Mouse (Mus musculus) testis, postnatal 14 days (tissue): Measurements from ENCODE around the gene Olfr12.

Source experiments
- DNase-seq: peaks from one replicate; pipeline ENCODE4 v3.0.0; 2021; ENCODE audit warnings: low spot score

Gene Olfr12

GRCm38 (mm10) chr1:92617488-92617887 lies at the start of gene Olfr12:
Olfr12 (plus strand) TSS chr1:92617788.
- DNase-seq: no peak

GRCm38 (mm10) chr1:92571022-92571421 lies 46.6 kb upstream of the Olfr12 start, which contains the start of gene Olfr1413:
Olfr1413 (plus strand) TSS chr1:92571322.
- DNase-seq: no peak

- DNase-seq: no peak
Measured at GRCm38 (mm10) chr1:92585479-92585878, 32.1 kb upstream of the Olfr12 start, which contains the start of gene Olfr1412. Olfr1412 (plus strand) TSS chr1:92585779.

- no peak for DNase-seq
Measured at GRCm38 (mm10) chr1:92594111-92594510, 23.5 kb upstream of the Olfr12 start, which contains the start of gene Olfr1411. Olfr1411 (plus strand) TSS chr1:92594411.

- DNase-seq: no peak
Measured at GRCm38 (mm10) chr1:92596019-92596418, 21.6 kb upstream of the Olfr12 start.

GRCm38 (mm10) chr1:92605482-92605881 lies 12.1 kb upstream of the Olfr12 start, which contains the start of gene Olfr1410:
Olfr1410 (plus strand) TSS chr1:92605782.
- DNase-seq: no peak

GRCm38 (mm10) chr1:92607711-92608110 lies 9.9 kb upstream of the Olfr12 start:
- no peak for DNase-seq

GRCm38 (mm10) chr1:92611008-92611407 lies 6.6 kb upstream of the Olfr12 start:
- peak; percentile 19 for DNase-seq

- no peak for DNase-seq
Measured at GRCm38 (mm10) chr1:92613175-92613574, 4.4 kb upstream of the Olfr12 start.

- DNase-seq: no peak
Measured at GRCm38 (mm10) chr1:92614516-92614915, 3.1 kb upstream of the Olfr12 start.

- DNase-seq: no peak
Measured at GRCm38 (mm10) chr1:92616046-92616445, 1.5 kb upstream of the Olfr12 start.

GRCm38 (mm10) chr1:92618360-92618759 lies 772 bp downstream of the Olfr12 start:
- DNase-seq: peak; percentile 30

GRCm38 (mm10) chr1:92628227-92628626 lies 10.6 kb downstream of the Olfr12 start:
- DNase-seq: no peak

GRCm38 (mm10) chr1:92632196-92632595 lies 14.6 kb downstream of the Olfr12 start:
- DNase-seq: no peak

GRCm38 (mm10) chr1:92632948-92633347 lies 15.4 kb downstream of the Olfr12 start:
- no peak for DNase-seq

GRCm38 (mm10) chr1:92633726-92634125 lies 16.1 kb downstream of the Olfr12 start:
- DNase-seq: no peak

GRCm38 (mm10) chr1:92634569-92634968 lies 17.0 kb downstream of the Olfr12 start:
- DNase-seq: no peak

- DNase-seq: no peak
Measured at GRCm38 (mm10) chr1:92634976-92635599, 17.5 kb downstream of the Olfr12 start.

- DNase-seq: no peak
Measured at GRCm38 (mm10) chr1:92636015-92636414, 18.4 kb downstream of the Olfr12 start.

- DNase-seq: no peak
Measured at GRCm38 (mm10) chr1:92636676-92637075, 19.1 kb downstream of the Olfr12 start.

- no peak for DNase-seq
Measured at GRCm38 (mm10) chr1:92637501-92638172, 20.0 kb downstream of the Olfr12 start.

- DNase-seq: no peak
Measured at GRCm38 (mm10) chr1:92638181-92638580, 20.6 kb downstream of the Olfr12 start.

GRCm38 (mm10) chr1:92638736-92639135 lies 21.1 kb downstream of the Olfr12 start:
- DNase-seq: no peak
